In the genomic region with DNA sequence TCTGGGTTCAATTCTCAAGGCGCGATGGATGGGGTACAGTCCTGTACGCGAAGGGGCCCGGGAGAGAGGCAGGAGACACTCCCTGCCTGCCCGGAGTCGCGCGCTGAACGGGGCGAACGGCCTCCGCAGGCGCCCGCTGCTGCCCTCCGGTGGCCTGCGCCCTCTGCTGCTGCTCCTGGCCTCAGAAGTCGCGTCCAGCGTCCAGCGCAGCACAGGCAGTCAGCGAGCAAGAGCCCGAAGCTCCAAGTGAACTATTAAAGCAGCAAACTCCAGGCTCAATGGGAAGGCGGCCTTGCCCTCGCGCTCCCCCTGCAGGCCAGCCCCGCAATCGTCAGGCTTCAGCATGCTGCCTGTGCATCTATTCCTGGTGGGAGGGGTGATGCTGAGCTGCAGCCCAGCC, we compare ENCODE assay signal across 7 mouse cellular contexts. TPM values are rescaled to one million over a fixed set of nuclear protein-coding genes. Genes with fewer than 3 reads are reported as not detected.
DNase-seq lines count a peak whose midpoint lies in the region; ATAC-seq and TF ChIP-seq lines count a peak whose summit lies in the region.
"Not testable (repeated sequence)": the region's sequence is repeated elsewhere in the genome, so short reads cannot be mapped to it uniquely, and the experiment has no call there.

No protein-coding gene starts in this region.

- not testable (repeated sequence) for H3K36me3 ChIP-seq in forebrain, embryonic 11.5 days (ENCODE audit: control insufficient read depth, insufficient read depth, low read length); heart, embryonic 16.5 days (ENCODE audit: control insufficient read depth, insufficient read depth); kidney, postnatal 0 days (ENCODE audit: insufficient read depth, low read length); limb, embryonic 14.5 days (ENCODE audit: control insufficient read depth, insufficient read depth, low read length); midbrain, embryonic 16.5 days (ENCODE audit: control insufficient read depth, insufficient read depth, low read length); spleen, adult 2 months (ENCODE audit: control insufficient read depth, insufficient read depth, low read length)

- WGBS in forebrain, embryonic 11.5 days = 2% methylated on average over 17 of the region's 28 CpGs
- WGBS in heart, embryonic 16.5 days = under 1% methylated on average over 21 of the region's 28 CpGs
- under 1% methylated on average over 24 of the region's 28 CpGs for WGBS in kidney, postnatal 0 days
- 4% methylated on average over 12 of the region's 28 CpGs for WGBS in limb, embryonic 14.5 days
- 0% methylated on average over 12 of the region's 28 CpGs for WGBS in midbrain, embryonic 16.5 days
- under 1% methylated on average over 26 of the region's 28 CpGs for WGBS in spleen, adult 2 months

- not testable (repeated sequence) for H3K9me3 ChIP-seq in forebrain, embryonic 11.5 days (ENCODE audit: control insufficient read depth, low read length); heart, embryonic 16.5 days (replicated peaks; ENCODE audit: control insufficient read depth, low read length); kidney, postnatal 0 days (replicated peaks; ENCODE audit: low read length); limb, embryonic 14.5 days (ENCODE audit: control insufficient read depth, low read length); midbrain, embryonic 16.5 days (replicated peaks; ENCODE audit: control insufficient read depth, low read length, poor library complexity, severe bottlenecking)

- H3K27ac ChIP-seq in forebrain, embryonic 11.5 days (ENCODE audit: low read depth, low read length); limb, embryonic 14.5 days (replicated peaks; ENCODE audit: low read depth, low read length); midbrain, embryonic 16.5 days (ENCODE audit: low read length): not testable (repeated sequence)
- peak overlapping the region; percentile 68 for H3K27ac ChIP-seq in heart, embryonic 16.5 days (ENCODE audit: low read length)
- H3K27ac ChIP-seq in kidney, postnatal 0 days = peak overlapping the region; percentile 73
- H3K27ac ChIP-seq in spleen, adult 2 months (ENCODE audit: insufficient read depth, low read length) = peak overlapping the region; percentile 50; the same call in 1 of the 2 replicates

- not testable (repeated sequence) for ATAC-seq in forebrain, embryonic 11.5 days (replicated peaks; ENCODE audit: low FRiP score); heart, embryonic 16.5 days (replicated peaks; ENCODE audit: extremely low read depth, insufficient read depth, low FRiP score); kidney, postnatal 0 days (replicated peaks; ENCODE audit: low FRiP score, low read depth); limb, embryonic 14.5 days (ENCODE audit: low FRiP score, low read depth); midbrain, embryonic 16.5 days

- H3K4me3 ChIP-seq in forebrain, embryonic 11.5 days (ENCODE audit: low read depth, low read length) = peak overlapping the region; percentile 14; the same call in 1 of the 2 replicates
- peak overlapping the region; percentile 40 for H3K4me3 ChIP-seq in heart, embryonic 16.5 days (ENCODE audit: low read length)
- peak overlapping the region; percentile 16; the same call in 1 of the 2 replicates for H3K4me3 ChIP-seq in kidney, postnatal 0 days (replicated peaks; ENCODE audit: low read depth, low read length)
- peak overlapping the region; percentile 31 for H3K4me3 ChIP-seq in limb, embryonic 14.5 days (replicated peaks; ENCODE audit: low read length)
- peak overlapping the region; percentile 32 for H3K4me3 ChIP-seq in midbrain, embryonic 16.5 days (ENCODE audit: low read depth, low read length)
- H3K4me3 ChIP-seq in spleen, adult 2 months (ENCODE audit: extremely low read depth, insufficient read depth, insufficient read length) = peak overlapping the region; percentile 61

- not testable (repeated sequence) for H3K9ac ChIP-seq in forebrain, embryonic 11.5 days (ENCODE audit: low read length); heart, embryonic 16.5 days (ENCODE audit: low read length); kidney, postnatal 0 days (ENCODE audit: low read depth, low read length); limb, embryonic 14.5 days (ENCODE audit: low read depth, low read length, severe bottlenecking); midbrain, embryonic 16.5 days (ENCODE audit: low read depth, low read length)

- not testable (repeated sequence) for H3K27me3 ChIP-seq in forebrain, embryonic 11.5 days (ENCODE audit: control insufficient read depth, insufficient read depth, low read length); heart, embryonic 16.5 days (ENCODE audit: control insufficient read depth, insufficient read depth, low read length); kidney, postnatal 0 days (ENCODE audit: insufficient read depth, low read length); limb, embryonic 14.5 days (ENCODE audit: control insufficient read depth, insufficient read depth, low read length); midbrain, embryonic 16.5 days (ENCODE audit: control insufficient read depth, insufficient read depth, low read depth, low read length); spleen, adult 2 months (ENCODE audit: control insufficient read depth, insufficient read depth, low read length)

- TF ChIP-seq CTCF in brain, embryonic 14.5 days (IDR thresholded peaks at IDR 0.05; ENCODE audit: borderline replicate concordance, extremely low read depth, insufficient read depth, insufficient read length); spleen, adult 2 months (IDR thresholded peaks at IDR 0.05; ENCODE audit: extremely low read depth, insufficient read depth, insufficient read length, insufficient replicate concordance): not testable (repeated sequence)
- peak; percentile 72 for TF ChIP-seq CTCF in kidney, postnatal 0 days (IDR thresholded peaks at IDR 0.05; ENCODE audit: low read depth)

- DNase-seq in brain, embryonic 14.5 days (ENCODE audit: low read depth) = peak; percentile 91
- peak; percentile 81 for DNase-seq in forebrain, embryonic 11.5 days (ENCODE audit: low spot score)
- peak; percentile 93 for DNase-seq in kidney, postnatal 0 days (ENCODE audit: low spot score)
- peak; percentile 68 for DNase-seq in limb, embryonic 14.5 days (ENCODE audit: low spot score)
- peak; percentile 50 to 52 for DNase-seq in spleen, adult 2 months (ENCODE audit: low read depth in 1 of 2, low spot score in 2 of 2)

- peak overlapping the region; percentile 46; the same call in 1 of the 2 replicates for H3K4me2 ChIP-seq in forebrain, embryonic 11.5 days (ENCODE audit: low read depth, low read length, severe bottlenecking)
- H3K4me2 ChIP-seq in heart, embryonic 16.5 days (ENCODE audit: low read depth, low read length) = peak overlapping the region; percentile 49
- H3K4me2 ChIP-seq in kidney, postnatal 0 days (ENCODE audit: low read length) = peak overlapping the region; percentile 34; the same call in 1 of the 2 replicates
- H3K4me2 ChIP-seq in limb, embryonic 14.5 days (replicated peaks; ENCODE audit: low read depth, low read length, severe bottlenecking) = peak overlapping the region; percentile 37; the same call in 1 of the 2 replicates
- peak overlapping the region; percentile 60 for H3K4me2 ChIP-seq in midbrain, embryonic 16.5 days (ENCODE audit: low read length)

- not testable (repeated sequence) for TF ChIP-seq POLR2A in brain, embryonic 14.5 days (IDR thresholded peaks at IDR 0.05; ENCODE audit: borderline replicate concordance, extremely low read depth, insufficient read depth, insufficient read length, poor library complexity, severe bottlenecking); spleen, adult 2 months (IDR thresholded peaks at IDR 0.05; ENCODE audit: low read depth, low read length)
- peak; percentile 57; the same call in 1 of the 2 replicates for TF ChIP-seq POLR2A in limb, embryonic 14.5 days (IDR thresholded peaks at IDR 0.05; ENCODE audit: borderline replicate concordance, extremely low read depth, insufficient read depth, insufficient read length)

- H3K4me1 ChIP-seq in forebrain, embryonic 11.5 days (replicated peaks; ENCODE audit: control insufficient read depth, insufficient read depth, low read length); heart, embryonic 16.5 days (ENCODE audit: control insufficient read depth, insufficient read depth, low read length); kidney, postnatal 0 days (replicated peaks; ENCODE audit: insufficient read depth, low read length); limb, embryonic 14.5 days (ENCODE audit: control insufficient read depth, insufficient read depth, low read length); midbrain, embryonic 16.5 days (ENCODE audit: control insufficient read depth, insufficient read depth, low read length); spleen, adult 2 months (ENCODE audit: control insufficient read depth, insufficient read depth, insufficient read length): not testable (repeated sequence)

RNA-seq across cellular contexts. Expression of a gene that starts 0.5 kb away (rescaled TPM):
- polyA plus RNA-seq in brain, embryonic 14.5 days (2012; rRNA removed) = not detected in 2 replicates
- 0.19 TPM in 1 of 2 replicates, not detected in the other for polyA plus RNA-seq in forebrain, embryonic 11.5 days (2014; fragmentation: Nextera tagmentation; extraction: Ambion mirVana)
- 0.25 TPM in 2 replicates for polyA plus RNA-seq in heart, embryonic 16.5 days (2015; fragmentation: Nextera tagmentation; extraction: Ambion mirVana)
- 0.49 and 0.71 TPM in 2 replicates for polyA plus RNA-seq in kidney, postnatal 0 days (2015; fragmentation: Nextera tagmentation; extraction: Ambion mirVana)
- polyA plus RNA-seq in limb, embryonic 14.5 days (2012; rRNA removed) = 0.13 and 0.24 TPM in 2 replicates
- 0.21 TPM in 1 of 2 replicates, not detected in the other for polyA plus RNA-seq in limb, embryonic 14.5 days (2014; fragmentation: Nextera tagmentation; extraction: Ambion mirVana)
- not detected in 2 replicates for polyA plus RNA-seq in midbrain, embryonic 16.5 days (2015; fragmentation: Nextera tagmentation; extraction: Ambion mirVana)
- 0.07 TPM in 1 of 2 replicates, not detected in the other for polyA plus RNA-seq in spleen, adult 2 months (2012; rRNA removed)

RNA-seq across cellular contexts. Expression of a gene that starts 5.8 kb away (rescaled TPM):
- polyA plus RNA-seq in brain, embryonic 14.5 days (2012; rRNA removed) = not detected in 2 replicates
- polyA plus RNA-seq in forebrain, embryonic 11.5 days (2014; fragmentation: Nextera tagmentation; extraction: Ambion mirVana) = not detected in 2 replicates
- polyA plus RNA-seq in heart, embryonic 16.5 days (2015; fragmentation: Nextera tagmentation; extraction: Ambion mirVana) = not detected in 2 replicates
- 0.29 TPM in 1 of 2 replicates, not detected in the other for polyA plus RNA-seq in kidney, postnatal 0 days (2015; fragmentation: Nextera tagmentation; extraction: Ambion mirVana)
- polyA plus RNA-seq in limb, embryonic 14.5 days (2012; rRNA removed) = not detected in 2 replicates
- polyA plus RNA-seq in limb, embryonic 14.5 days (2014; fragmentation: Nextera tagmentation; extraction: Ambion mirVana) = not detected in 2 replicates
- polyA plus RNA-seq in midbrain, embryonic 16.5 days (2015; fragmentation: Nextera tagmentation; extraction: Ambion mirVana) = not detected in 2 replicates
- not detected in 2 replicates for polyA plus RNA-seq in spleen, adult 2 months (2012; rRNA removed)

RNA-seq across cellular contexts. Expression of a gene that starts 13.2 kb away (rescaled TPM):
- not detected in 2 replicates for polyA plus RNA-seq in brain, embryonic 14.5 days (2012; rRNA removed)
- 0.20 and 0.53 TPM in 2 replicates for polyA plus RNA-seq in forebrain, embryonic 11.5 days (2014; fragmentation: Nextera tagmentation; extraction: Ambion mirVana)
- polyA plus RNA-seq in heart, embryonic 16.5 days (2015; fragmentation: Nextera tagmentation; extraction: Ambion mirVana) = 0.39 and 0.45 TPM in 2 replicates
- polyA plus RNA-seq in kidney, postnatal 0 days (2015; fragmentation: Nextera tagmentation; extraction: Ambion mirVana) = 0.49 TPM in 1 of 2 replicates, not detected in the other
- polyA plus RNA-seq in limb, embryonic 14.5 days (2012; rRNA removed) = not detected in 2 replicates
- 0.33 and 0.48 TPM in 2 replicates for polyA plus RNA-seq in limb, embryonic 14.5 days (2014; fragmentation: Nextera tagmentation; extraction: Ambion mirVana)
- polyA plus RNA-seq in midbrain, embryonic 16.5 days (2015; fragmentation: Nextera tagmentation; extraction: Ambion mirVana) = not detected in 2 replicates
- polyA plus RNA-seq in spleen, adult 2 months (2012; rRNA removed) = not detected in 2 replicates

RNA-seq across cellular contexts. Expression of a gene that starts 16.3 kb away (rescaled TPM):
- not detected in 2 replicates for polyA plus RNA-seq in brain, embryonic 14.5 days (2012; rRNA removed)
- polyA plus RNA-seq in forebrain, embryonic 11.5 days (2014; fragmentation: Nextera tagmentation; extraction: Ambion mirVana) = not detected in 2 replicates
- polyA plus RNA-seq in heart, embryonic 16.5 days (2015; fragmentation: Nextera tagmentation; extraction: Ambion mirVana) = not detected in 2 replicates
- not detected in 2 replicates for polyA plus RNA-seq in kidney, postnatal 0 days (2015; fragmentation: Nextera tagmentation; extraction: Ambion mirVana)
- polyA plus RNA-seq in limb, embryonic 14.5 days (2012; rRNA removed) = not detected in 2 replicates
- polyA plus RNA-seq in limb, embryonic 14.5 days (2014; fragmentation: Nextera tagmentation; extraction: Ambion mirVana) = not detected in 2 replicates
- not detected in 2 replicates for polyA plus RNA-seq in midbrain, embryonic 16.5 days (2015; fragmentation: Nextera tagmentation; extraction: Ambion mirVana)
- not detected in 2 replicates for polyA plus RNA-seq in spleen, adult 2 months (2012; rRNA removed)

RNA-seq across cellular contexts. Expression of a gene that starts 19.2 kb away (rescaled TPM):
- 0.11 TPM in 1 of 2 replicates, not detected in the other for polyA plus RNA-seq in brain, embryonic 14.5 days (2012; rRNA removed)
- polyA plus RNA-seq in forebrain, embryonic 11.5 days (2014; fragmentation: Nextera tagmentation; extraction: Ambion mirVana) = not detected in 2 replicates
- polyA plus RNA-seq in heart, embryonic 16.5 days (2015; fragmentation: Nextera tagmentation; extraction: Ambion mirVana) = not detected in 2 replicates
- not detected in 2 replicates for polyA plus RNA-seq in kidney, postnatal 0 days (2015; fragmentation: Nextera tagmentation; extraction: Ambion mirVana)
- 0.16 TPM in 1 of 2 replicates, not detected in the other for polyA plus RNA-seq in limb, embryonic 14.5 days (2012; rRNA removed)
- polyA plus RNA-seq in limb, embryonic 14.5 days (2014; fragmentation: Nextera tagmentation; extraction: Ambion mirVana) = not detected in 2 replicates
- polyA plus RNA-seq in midbrain, embryonic 16.5 days (2015; fragmentation: Nextera tagmentation; extraction: Ambion mirVana) = not detected in 2 replicates
- not detected in 2 replicates for polyA plus RNA-seq in spleen, adult 2 months (2012; rRNA removed)
